Mouse (Mus musculus) liver, embryonic 14.5 days (tissue): ENCODE data around the gene Pm20d2. TPM values are rescaled to one million over a fixed set of nuclear protein-coding genes. Genes with fewer than 3 reads are reported as not detected.

Source experiments
- ATAC-seq: fragments of 200-750 bp; cut with Nextera tagmentation; 2 replicates; pipeline ENCODE4 v1.8.0; 2017; ENCODE audit warnings: moderate number of reproducible peaks, mild to moderate bottlenecking, moderate library complexity; ENCODE audit not compliant: insufficient read depth
- DNase-seq, 3 experiments: peaks; one replicate each; pipeline ENCODE4 v3.0.0-alpha.2; 2012 to 2013; ENCODE audit warnings: low read depth in 3 of 3, low spot score in 3 of 3
- H3K27ac ChIP-seq: fragments of 300-500 bp; sonication (generic); 2 replicates; pipeline ENCODE4 v1.5.1; 2014; ENCODE audit warnings: moderate library complexity, mild to moderate bottlenecking, control low read depth, inconsistent platforms
- H3K27me3 ChIP-seq: fragments of 300-500 bp; sonication (generic); 2 replicates; pipeline ENCODE4 v1.6.1; 2014; ENCODE audit warnings: mild to moderate bottlenecking, low read length, moderate library complexity; ENCODE audit not compliant: control insufficient read depth, insufficient read depth
- H3K36me3 ChIP-seq: fragments of 300-500 bp; sonication (generic); replicated peaks from 2 replicates; pipeline ENCODE4 v1.6.1; 2014; ENCODE audit warnings: low read depth; ENCODE audit not compliant: control insufficient read depth, insufficient read depth
- H3K4me1 ChIP-seq, 2 experiments: fragments of 200-500 bp in 1 of 2; fragments of 300-500 bp in 1 of 2; sonication (generic) in 1 of 2; replicated peaks; 2 replicates each; pipeline ENCODE4 v1.6.1; 2012 to 2014; ENCODE audit warnings: antibody characterized with exemption in 1 of 2, inconsistent platforms in 1 of 2, low read length in 1 of 2; ENCODE audit not compliant: control insufficient read depth in 2 of 2, insufficient read depth in 2 of 2
- H3K4me2 ChIP-seq: fragments of 300-500 bp; sonication (generic); 2 replicates; pipeline ENCODE4 v1.6.1; 2014; ENCODE audit warnings: low read depth, mild to moderate bottlenecking, control low read depth, moderate library complexity
- H3K4me3 ChIP-seq, 2 experiments: fragments of 200-500 bp in 1 of 2; fragments of 300-500 bp in 1 of 2; sonication (generic) in 1 of 2; 2 replicates each; pipeline ENCODE4 v1.5.1; 2012 to 2014; ENCODE audit warnings: low read depth in 2 of 2, low read length in 2 of 2, mild to moderate bottlenecking in 2 of 2, control low read depth in 1 of 2, inconsistent platforms in 1 of 2, moderate library complexity in 1 of 2; ENCODE audit not compliant: insufficient read depth in 1 of 2
- H3K9ac ChIP-seq: fragments of 300-500 bp; sonication (generic); replicated peaks from 2 replicates; pipeline ENCODE4 v1.6.1; 2014; ENCODE audit warnings: mild to moderate bottlenecking, control low read depth, moderate library complexity
- H3K9me3 ChIP-seq: fragments of 300-500 bp; sonication (generic); 2 replicates; pipeline ENCODE4 v1.6.1; 2016; ENCODE audit warnings: low read length, mixed read lengths; ENCODE audit not compliant: control insufficient read depth
- CTCF ChIP-seq: IDR thresholded peaks from 2 replicates; pipeline ENCODE4 v1.5.1; 2016; ENCODE audit warnings: antibody characterized with exemption, low read depth, control low read depth
- EP300 ChIP-seq: IDR thresholded peaks from 2 replicates; pipeline ENCODE4 v1.6.1; 2016; ENCODE audit warnings: antibody characterized with exemption, low read depth
- WGBS: fragments of 180-500 bp; shearing (Covaris S2); extraction: QIAGEN DNeasy Blood & Tissue Kit; methylation state at CpG from one replicate; pipeline ENCODE4 v1.1.7; 2014; ENCODE audit not compliant: insufficient replicate concordance; 5-methylcytosine and 5-hydroxymethylcytosine counted together
- polyA plus RNA-seq, 2 experiments: library from polyadenylated mRNA; depleted of rRNA in 1 of 2; stranded (reverse) in 1 of 2; unstranded in 1 of 2; fragments of >200 nt; fragmentation: Nextera tagmentation in 1 of 2; extraction: Ambion mirVana in 1 of 2; gene quantifications; 2 replicates each; pipeline versions ENCODE4 v1.2.1 to v1.2.3; 2012 to 2014

Gene Pm20d2
- polyA plus RNA-seq, 2 experiments = 0.09 to 0.15 TPM

DNA sequence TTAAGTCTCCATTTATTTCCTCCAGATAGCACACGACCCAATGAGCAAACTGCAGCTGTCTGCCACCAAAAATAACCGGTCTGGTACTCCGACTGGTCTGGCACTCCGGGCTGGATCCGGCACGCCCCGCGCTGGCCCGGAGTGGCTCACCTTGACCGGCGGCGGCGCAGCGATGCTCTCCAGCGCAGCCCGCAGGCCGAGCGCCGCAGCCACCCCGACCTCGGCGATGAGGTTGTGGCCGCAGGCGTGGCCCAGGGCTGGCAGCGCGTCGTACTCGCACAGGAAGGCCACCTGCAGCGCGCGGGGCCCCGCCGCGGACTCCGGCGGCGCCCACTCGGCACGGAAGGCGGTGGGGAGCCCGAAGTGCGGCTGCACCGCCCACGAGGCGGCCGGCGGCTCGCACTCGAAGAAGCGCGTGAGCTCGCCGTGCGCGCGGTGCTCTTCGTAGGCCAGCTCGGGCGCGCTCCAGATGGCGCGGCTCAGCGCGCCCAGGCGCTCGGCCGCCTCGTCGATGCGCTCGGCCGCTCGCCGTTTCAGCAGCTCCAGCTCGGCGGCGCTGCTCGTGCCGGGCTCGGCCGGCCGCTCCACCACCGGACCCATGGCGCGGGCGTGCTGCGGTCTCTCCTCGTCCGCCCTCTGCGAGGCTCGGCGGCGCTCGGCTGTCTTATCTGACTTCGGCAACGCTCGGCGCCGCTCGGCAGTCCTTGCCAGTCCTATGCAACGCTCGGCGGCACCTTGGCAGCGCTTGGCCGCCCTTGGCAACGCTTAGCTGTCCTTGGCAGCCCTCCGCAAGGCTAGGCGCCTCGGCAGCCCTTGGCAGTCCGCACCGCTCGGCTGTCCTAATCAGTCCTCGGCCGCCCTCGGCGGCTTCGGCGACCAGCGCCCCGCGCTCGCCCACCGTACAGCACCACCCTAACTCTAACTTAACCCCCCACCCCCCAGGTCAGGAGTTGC lies 479 bp downstream of the Pm20d2 start:
- TF ChIP-seq EP300 = no peak
- TF ChIP-seq CTCF = no peak
- no peaks in the 10 kb centered on the region for H3K9me3 ChIP-seq
- H3K4me2 ChIP-seq = peak overlapping the region; percentile 54
- H3K27ac ChIP-seq = no peak overlapping the region
- DNase-seq (peak in 2 of 3 experiments; percentile 14 to 22), ATAC-seq (peak; percentile 80)
- H3K27me3 ChIP-seq = peaks cover 29% of the 10 kb centered on the region
- H3K4me1 ChIP-seq = no peaks in the 10 kb centered on the region
- H3K36me3 ChIP-seq = no peaks in the 10 kb centered on the region
- peak overlapping the region; percentile 35 to 55 for H3K4me3 ChIP-seq
- H3K9ac ChIP-seq = no peak overlapping the region
- under 1% methylated on average over 112 of the region's 123 CpGs for WGBS

DNA sequence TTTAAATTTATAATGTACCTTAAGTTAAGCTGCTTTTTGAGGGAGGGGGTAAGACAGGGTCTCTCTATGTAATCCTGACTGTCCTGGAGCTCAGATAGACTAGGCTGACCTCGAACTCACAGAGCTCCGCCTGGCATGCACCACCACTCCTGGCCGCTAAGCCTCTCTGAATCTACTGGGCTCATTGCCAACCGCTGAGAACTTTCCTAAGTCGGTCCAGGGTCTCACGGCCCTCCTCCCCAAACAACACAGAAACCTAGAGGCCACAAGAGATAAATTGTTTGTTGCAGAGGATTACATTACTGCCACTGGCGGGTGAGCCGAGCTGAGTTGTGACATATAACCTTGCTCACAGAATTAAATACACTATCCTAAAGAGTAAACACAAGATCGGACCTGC lies 1.4 kb downstream of the Pm20d2 start:
- Histone ChIP-seq H3K4me2 (peak overlapping the region; percentile 54), H3K9ac (no peak overlapping the region), H3K27me3 (peaks cover 29% of the 10 kb centered on the region), H3K9me3 (no peaks in the 10 kb centered on the region), H3K27ac (no peak overlapping the region), H3K4me3 (no peak overlapping the region), H3K4me1 (no peaks in the 10 kb centered on the region), H3K36me3 (no peaks in the 10 kb centered on the region)
- ATAC-seq = no peak
- WGBS = 25% methylated on average over 9 of the region's 9 CpGs
- TF ChIP-seq CTCF (no peak), EP300 (no peak)
- DNase-seq = no peak

DNA sequence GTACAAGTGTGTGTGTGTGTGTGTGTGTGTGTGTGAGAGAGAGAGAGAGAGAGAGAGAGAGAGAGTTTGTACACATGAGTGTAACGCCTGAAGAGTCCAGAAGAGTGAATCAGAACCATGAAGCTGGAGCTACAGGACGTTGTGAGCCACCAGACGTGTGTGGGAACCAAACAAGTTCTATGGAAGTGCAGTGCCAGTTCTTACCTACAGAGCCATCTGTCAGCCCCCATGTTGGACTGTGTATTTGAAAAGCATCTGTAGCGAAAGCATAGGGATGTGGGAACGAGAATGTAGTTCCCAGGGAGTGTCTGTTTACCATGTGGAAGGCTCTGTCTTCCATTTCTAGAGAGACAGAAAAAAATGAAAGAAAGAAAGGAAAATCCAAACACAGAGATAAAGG lies 6.1 kb downstream of the Pm20d2 start:
- no peak for ATAC-seq
- 59% methylated on average over 5 of the region's 5 CpGs for WGBS

DNA sequence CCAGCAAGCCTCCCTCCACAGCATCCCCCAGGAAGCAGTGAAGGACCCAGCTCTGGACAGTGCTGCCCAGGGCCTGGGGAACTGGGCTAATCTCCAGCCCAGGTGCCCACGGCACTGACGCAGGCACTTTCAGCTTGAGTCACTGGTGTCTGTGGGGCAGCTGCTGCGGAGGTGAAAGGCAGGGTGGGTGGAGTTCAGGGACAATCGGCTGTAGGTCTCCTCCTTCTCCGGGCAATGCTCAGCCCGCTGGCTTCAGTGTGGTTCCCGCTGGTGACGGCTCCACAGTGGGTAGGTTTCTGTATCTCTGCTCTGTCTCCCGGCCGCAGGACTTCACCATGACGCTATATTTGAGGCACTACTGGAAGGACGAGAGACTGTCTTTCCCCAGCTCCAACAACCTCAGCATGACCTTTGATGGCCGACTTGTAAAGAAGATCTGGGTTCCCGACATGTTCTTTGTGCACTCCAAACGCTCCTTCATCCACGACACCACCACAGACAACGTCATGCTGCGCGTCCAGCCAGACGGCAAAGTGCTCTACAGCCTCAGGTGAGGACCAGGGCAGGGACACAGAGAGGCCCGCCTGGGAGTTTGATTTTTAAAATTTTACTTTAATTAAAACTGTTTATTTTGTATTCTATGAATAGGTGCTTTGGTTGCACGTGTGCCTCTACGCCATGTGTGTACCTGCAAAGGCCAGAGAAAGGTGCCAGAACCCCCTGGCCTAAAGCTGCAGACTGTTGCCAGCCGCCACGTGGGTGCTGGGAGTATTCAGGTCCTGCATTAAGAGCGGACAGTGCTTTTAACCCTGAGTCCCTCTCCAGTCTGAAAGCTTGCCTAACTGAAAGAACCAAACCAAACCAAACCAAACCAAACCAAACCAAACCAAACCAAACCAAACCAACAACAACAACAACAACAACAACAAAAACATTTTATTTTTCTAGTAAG lies 37.2 kb downstream of the Pm20d2 start:
- TF ChIP-seq EP300 (no peak), CTCF (no peak)
- Histone ChIP-seq H3K9ac (no peak overlapping the region), H3K27me3 (no peaks in the 10 kb centered on the region; the same call in 1 of the 2 replicates), H3K9me3 (no peaks in the 10 kb centered on the region), H3K4me2 (no peak overlapping the region), H3K4me3 (no peak overlapping the region), H3K36me3 (no peaks in the 10 kb centered on the region), H3K4me1 (no peaks in the 10 kb centered on the region), H3K27ac (no peak overlapping the region)
- ATAC-seq (no peak), DNase-seq (no peak)
- WGBS = 76% methylated on average over 26 of the region's 26 CpGs

More for the DNA sequence above, 6.1 kb downstream of the Pm20d2 start:
- Histone ChIP-seq H3K27ac (no peak overlapping the region), H3K4me2 (no peak overlapping the region), H3K9me3 (no peaks in the 10 kb centered on the region), H3K27me3 (peaks cover 13% of the 10 kb centered on the region), H3K36me3 (no peaks in the 10 kb centered on the region), H3K4me3 (no peak overlapping the region), H3K4me1 (no peaks in the 10 kb centered on the region), H3K9ac (no peak overlapping the region)
- TF ChIP-seq CTCF = no peak
- TF ChIP-seq EP300 = no peak
- DNase-seq = no peak
